Mouse (Mus musculus) kidney, embryonic 16.5 days (tissue): ENCODE data around the gene Pla1a. TPM values are rescaled to one million over a fixed set of nuclear protein-coding genes. Genes with fewer than 3 reads are reported as not detected.
"Not testable (repeated sequence)": the region's sequence is repeated elsewhere in the genome, so short reads cannot be mapped to it uniquely, and the experiment has no call there.

Experiments
- ATAC-seq: fragments of 200-750 bp; cut with Nextera tagmentation; 2 replicates; pipeline ENCODE4 v1.8.0; 2017; ENCODE audit warnings: moderate TSS enrichment; ENCODE audit not compliant: low FRiP score, low TSS enrichment
- H3K27ac ChIP-seq: fragments of 300-500 bp; sonication (generic); 2 replicates; pipeline ENCODE4 v1.5.1; 2014; ENCODE audit warnings: low read length
- H3K27me3 ChIP-seq: fragments of 300-500 bp; sonication (generic); 2 replicates; pipeline ENCODE4 v1.6.1; 2014; ENCODE audit warnings: low read length, control low read depth, mixed read lengths; ENCODE audit not compliant: insufficient read depth
- H3K36me3 ChIP-seq: fragments of 300-500 bp; sonication (generic); 2 replicates; pipeline ENCODE4 v1.6.1; 2014; ENCODE audit warnings: low read length, control low read depth, mixed read lengths; ENCODE audit not compliant: insufficient read depth
- H3K4me1 ChIP-seq: fragments of 300-500 bp; sonication (generic); 2 replicates; pipeline ENCODE4 v1.6.1; 2014; ENCODE audit warnings: low read length, control low read depth, mixed read lengths; ENCODE audit not compliant: insufficient read depth
- H3K4me2 ChIP-seq: fragments of 300-500 bp; sonication (generic); replicated peaks from 2 replicates; pipeline ENCODE4 v1.6.1; 2014; ENCODE audit warnings: low read depth, low read length
- H3K4me3 ChIP-seq: fragments of 300-500 bp; sonication (generic); 2 replicates; pipeline ENCODE4 v1.5.1; 2014; ENCODE audit warnings: mild to moderate bottlenecking, low read length
- H3K9ac ChIP-seq: fragments of 300-500 bp; sonication (generic); replicated peaks from 2 replicates; pipeline ENCODE4 v1.6.1; 2014; ENCODE audit warnings: low read length
- H3K9me3 ChIP-seq: fragments of 300-500 bp; sonication (generic); 2 replicates; pipeline ENCODE4 v1.6.1; 2016; ENCODE audit warnings: low read length, control low read depth
- WGBS: fragments of 180-500 bp; shearing (Covaris S2); extraction: QIAGEN DNeasy Blood & Tissue Kit; methylation state at CpG from one replicate; pipeline ENCODE4 v1.1.7; 2014; 5-methylcytosine and 5-hydroxymethylcytosine counted together
- polyA plus RNA-seq: library from polyadenylated mRNA; unstranded; fragments of >200 nt; fragmentation: Nextera tagmentation; extraction: Ambion mirVana; gene quantifications from 2 replicates; pipeline ENCODE4 v1.2.1, GENCODE M21; 2015

Pla1a gene
- polyA plus RNA-seq, 1 experiment from 2014 or later = 10.0 TPM

GRCm38 (mm10) chr16:38451421-38452205 is 18.7 kb upstream of the Pla1a start:
- Histone ChIP-seq H3K4me2 (peak overlapping the region; percentile 82), H3K9ac (peak overlapping the region; percentile 96), H3K9me3 (no peaks in the 10 kb centered on the region), H3K27ac (peak overlapping the region; percentile 97), H3K27me3 (no peaks in the 10 kb centered on the region), H3K4me3 (peak overlapping the region; percentile 77), H3K36me3 (peaks cover 28% of the 10 kb centered on the region), H3K4me1 (peaks cover 11% of the 10 kb centered on the region)
- ATAC-seq = no peak; the same call in none of the 2 replicates
- WGBS = 36% methylated on average over 12 of the region's 12 CpGs

DNA sequence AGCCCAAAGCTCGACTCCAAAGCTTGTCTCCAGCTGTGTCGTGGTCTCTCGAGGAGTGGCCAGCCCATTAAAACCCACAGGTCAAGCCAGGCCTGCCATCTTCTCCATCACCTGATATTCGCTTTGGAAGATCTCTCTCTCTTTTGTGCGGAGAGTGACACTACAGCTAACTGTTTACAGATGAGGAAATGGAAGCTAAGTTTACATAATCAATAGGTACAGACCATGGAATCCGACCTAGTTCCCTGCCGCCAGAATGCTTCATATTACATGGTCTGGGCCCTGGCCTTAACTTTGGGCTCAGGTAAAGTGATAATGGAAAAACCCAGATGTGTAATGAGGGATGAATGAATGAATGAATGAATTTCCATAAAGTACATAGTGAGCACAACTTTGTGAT is 17.8 kb upstream of the Pla1a start:
- peaks cover 11% of the 10 kb centered on the region for H3K4me1 ChIP-seq
- no peak for ATAC-seq
- H3K4me2 ChIP-seq = no peak overlapping the region
- no peaks in the 10 kb centered on the region for H3K27me3 ChIP-seq
- no peak overlapping the region for H3K9ac ChIP-seq
- WGBS = 93% methylated on average over 7 of the region's 7 CpGs
- peaks cover 37% of the 10 kb centered on the region for H3K36me3 ChIP-seq
- H3K9me3 ChIP-seq = no peaks in the 10 kb centered on the region
- no peak overlapping the region for H3K4me3 ChIP-seq
- H3K27ac ChIP-seq = no peak overlapping the region

DNA sequence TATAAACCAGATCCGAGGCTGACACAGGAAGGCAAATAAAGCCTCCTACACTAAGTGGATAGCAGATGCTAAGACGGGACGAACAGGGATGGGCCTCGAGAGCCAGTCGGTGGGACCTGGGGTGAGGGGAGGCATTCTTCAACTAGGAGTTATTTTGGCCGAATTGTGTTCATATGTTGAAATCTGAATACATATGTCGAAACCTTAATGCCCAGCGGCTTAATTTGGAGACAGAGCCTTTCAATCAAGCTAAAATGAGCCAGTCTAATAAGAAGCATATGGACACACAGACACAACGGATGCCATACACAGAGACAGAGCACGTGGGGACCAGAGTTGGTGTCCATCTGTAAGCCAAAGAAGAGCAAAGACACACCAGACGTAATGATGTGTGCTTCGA is 15.5 kb upstream of the Pla1a start:
- Histone ChIP-seq H3K4me2 (no peak overlapping the region), H3K36me3 (peaks cover 54% of the 10 kb centered on the region), H3K9ac (no peak overlapping the region), H3K4me1 (peaks cover 11% of the 10 kb centered on the region), H3K27ac (no peak overlapping the region), H3K9me3 (no peaks in the 10 kb centered on the region), H3K27me3 (no peaks in the 10 kb centered on the region), H3K4me3 (no peak overlapping the region)
- WGBS = 94% methylated on average over 12 of the region's 12 CpGs
- ATAC-seq = no peak

DNA sequence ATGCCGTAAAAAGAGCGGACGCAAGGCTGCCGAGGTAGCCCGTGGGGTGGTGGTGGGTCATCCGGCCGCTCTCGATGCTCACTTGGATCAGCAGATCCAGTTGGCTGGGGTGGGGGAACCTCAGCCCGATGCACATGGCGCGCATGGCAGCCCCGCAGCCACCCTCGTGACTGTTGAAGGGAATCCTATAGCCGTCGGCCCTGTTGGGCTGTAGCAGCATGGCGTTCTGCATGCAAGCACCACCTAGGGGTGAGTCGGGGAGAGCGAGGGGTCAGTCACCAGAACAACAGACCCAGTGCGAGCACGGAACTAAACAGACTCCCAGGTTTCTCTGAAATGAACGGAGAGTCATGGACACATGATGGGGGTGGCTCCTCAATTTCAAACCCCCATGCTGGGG is 14.4 kb upstream of the Pla1a start:
- Histone ChIP-seq H3K4me2 (no peak overlapping the region), H3K9ac (no peak overlapping the region), H3K27ac (no peak overlapping the region), H3K9me3 (no peaks in the 10 kb centered on the region), H3K27me3 (no peaks in the 10 kb centered on the region), H3K36me3 (peaks cover 54% of the 10 kb centered on the region), H3K4me1 (peaks cover 11% of the 10 kb centered on the region), H3K4me3 (no peak overlapping the region)
- no peak for ATAC-seq
- WGBS = 89% methylated on average over 21 of the region's 21 CpGs

DNA sequence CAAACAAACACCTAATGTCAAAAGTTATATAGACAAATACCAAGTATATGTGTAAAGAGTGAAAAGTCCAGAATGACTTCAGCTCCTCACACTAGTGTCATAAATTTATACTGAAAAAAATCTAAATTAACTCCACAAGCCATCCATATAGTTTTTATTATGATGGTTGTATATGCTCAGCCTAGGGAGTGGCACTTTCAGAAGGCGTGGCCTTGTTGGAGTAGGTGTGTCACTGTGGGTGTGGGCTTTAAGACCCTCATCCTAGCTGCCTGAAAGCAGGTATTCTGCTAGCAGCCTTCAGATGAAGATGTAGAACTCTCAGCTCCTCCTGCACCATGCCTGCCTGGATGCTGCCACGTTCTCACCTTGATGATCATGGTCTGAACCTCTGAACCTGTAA is 13.2 kb upstream of the Pla1a start:
- H3K4me3 ChIP-seq, H3K9ac ChIP-seq, ATAC-seq, H3K4me2 ChIP-seq, H3K27me3 ChIP-seq, H3K27ac ChIP-seq, H3K9me3 ChIP-seq, H3K4me1 ChIP-seq: not testable (repeated sequence)
- 95% methylated on average over 2 of the region's 2 CpGs for WGBS
- H3K36me3 ChIP-seq = peaks cover 54% of the 10 kb centered on the region

- Histone ChIP-seq H3K36me3 (peaks cover 54% of the 10 kb centered on the region), H3K4me1 (no peaks in the 10 kb centered on the region), H3K4me2 (no peak overlapping the region), H3K27me3 (no peaks in the 10 kb centered on the region), H3K9me3 (no peaks in the 10 kb centered on the region), H3K27ac (no peak overlapping the region), H3K9ac (no peak overlapping the region), H3K4me3 (no peak overlapping the region)
- ATAC-seq = no peak
- WGBS = 97% methylated on average over 20 of the region's 20 CpGs
These were observed 12.6 kb upstream of the Pla1a start for GRCm38 (mm10) chr16:38445576-38445975.

DNA sequence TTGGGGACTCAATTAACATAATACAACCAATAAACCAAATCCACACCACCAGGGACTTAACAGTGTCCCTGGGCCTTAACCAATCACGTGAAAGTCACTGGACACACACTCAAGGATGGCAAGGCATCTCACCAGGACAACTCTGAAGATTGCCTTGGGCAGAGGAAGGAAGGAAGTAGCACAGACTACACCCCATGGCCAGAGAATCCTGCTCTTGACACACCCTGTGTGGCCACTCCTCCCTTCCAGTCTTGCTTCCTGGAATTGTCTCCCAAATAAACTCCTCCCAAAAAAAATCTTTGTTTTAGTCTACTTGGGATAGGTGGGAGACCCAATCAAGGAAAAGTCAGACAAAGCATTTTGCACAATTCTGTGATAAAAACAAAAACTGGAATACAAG is 12.1 kb upstream of the Pla1a start:
- no peaks in the 10 kb centered on the region for H3K4me1 ChIP-seq
- 91% methylated on average over 1 of the region's 1 CpGs for WGBS
- no peaks in the 10 kb centered on the region for H3K9me3 ChIP-seq
- no peak overlapping the region for H3K27ac ChIP-seq
- no peak for ATAC-seq
- no peak overlapping the region for H3K4me3 ChIP-seq
- H3K27me3 ChIP-seq = no peaks in the 10 kb centered on the region
- no peak overlapping the region for H3K9ac ChIP-seq
- H3K36me3 ChIP-seq = peaks cover 51% of the 10 kb centered on the region
- no peak overlapping the region for H3K4me2 ChIP-seq

DNA sequence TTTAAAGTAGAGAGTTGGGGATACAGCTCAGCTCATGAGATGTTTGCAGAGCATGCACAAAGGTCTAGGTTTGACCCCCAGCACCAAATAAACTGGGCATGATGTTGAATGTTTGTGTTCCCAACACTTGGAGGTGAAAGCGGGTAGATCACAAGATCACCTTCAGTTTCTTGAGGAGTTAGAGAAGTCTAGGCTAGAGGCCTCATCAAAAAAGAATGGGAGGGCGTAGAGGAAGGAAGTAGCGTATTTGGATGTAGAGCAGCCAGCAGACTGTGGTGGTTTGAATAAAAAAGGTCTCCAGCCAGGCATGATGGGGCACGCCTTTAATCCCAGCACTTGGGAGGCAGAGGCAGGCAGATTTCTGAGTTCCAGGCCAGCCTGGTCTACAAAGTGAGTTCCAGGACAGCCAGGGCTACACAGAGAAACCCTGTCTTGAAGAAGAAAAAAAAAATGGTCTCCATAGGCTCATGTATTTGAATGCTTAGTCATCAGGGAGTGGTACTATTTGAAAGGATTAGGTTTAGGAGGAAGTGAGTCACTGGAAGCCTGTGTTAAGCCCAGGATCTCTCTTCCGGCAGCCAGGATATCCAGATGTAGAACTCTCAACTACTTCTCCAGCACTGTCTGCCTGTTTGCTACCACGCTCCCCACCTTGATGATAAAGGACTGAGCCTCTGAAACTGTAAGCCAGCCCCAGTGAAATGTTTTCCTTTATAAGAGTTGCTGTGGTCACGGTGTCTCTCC is 10.9 kb upstream of the Pla1a start:
- WGBS = 97% methylated on average over 7 of the region's 7 CpGs
- no peak for ATAC-seq
- Histone ChIP-seq H3K4me3 (no peak overlapping the region), H3K36me3 (peaks cover 43% of the 10 kb centered on the region), H3K27me3 (no peaks in the 10 kb centered on the region), H3K4me2 (no peak overlapping the region), H3K9ac (no peak overlapping the region), H3K27ac (no peak overlapping the region), H3K9me3 (no peaks in the 10 kb centered on the region), H3K4me1 (no peaks in the 10 kb centered on the region)

DNA sequence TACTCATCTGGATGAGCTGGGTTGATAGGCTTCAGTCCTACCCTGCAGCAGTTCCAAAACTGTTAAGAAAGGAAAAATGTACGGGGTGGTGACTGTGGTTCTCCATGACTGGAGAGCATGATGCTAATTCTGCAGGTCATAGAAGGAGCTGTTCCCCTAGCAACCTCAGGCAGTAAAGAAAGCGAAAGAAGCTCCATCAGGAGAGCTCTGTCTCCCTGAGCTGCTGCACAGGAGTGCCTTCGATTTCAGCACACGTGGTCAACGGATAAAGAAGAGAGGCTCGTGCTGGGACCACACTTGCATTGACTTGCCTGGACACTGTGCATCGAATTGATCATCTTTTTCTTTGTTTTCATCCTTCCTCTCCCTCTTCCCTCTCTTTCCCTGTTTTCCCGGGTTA is 9.3 kb upstream of the Pla1a start:
- H3K36me3 ChIP-seq = peaks cover 32% of the 10 kb centered on the region
- no peak overlapping the region for H3K4me2 ChIP-seq
- no peak overlapping the region for H3K4me3 ChIP-seq
- 80% methylated on average over 8 of the region's 8 CpGs for WGBS
- no peaks in the 10 kb centered on the region for H3K4me1 ChIP-seq
- ATAC-seq = no peak
- no peak overlapping the region for H3K9ac ChIP-seq
- H3K27ac ChIP-seq = no peak overlapping the region
- H3K9me3 ChIP-seq = no peaks in the 10 kb centered on the region
- no peaks in the 10 kb centered on the region for H3K27me3 ChIP-seq

- Histone ChIP-seq H3K4me1 (no peaks in the 10 kb centered on the region), H3K4me2 (no peak overlapping the region), H3K36me3 (peaks cover 26% of the 10 kb centered on the region), H3K27me3 (no peaks in the 10 kb centered on the region), H3K27ac (no peak overlapping the region), H3K9ac (no peak overlapping the region), H3K9me3 (no peaks in the 10 kb centered on the region), H3K4me3 (no peak overlapping the region)
- WGBS = 83% methylated on average over 5 of the region's 5 CpGs
- no peak for ATAC-seq
These were observed 8.7 kb upstream of the Pla1a start for GRCm38 (mm10) chr16:38441611-38442010.
